Comparison of ENCODE assay signal across 19 mouse cellular contexts in genomic region chr14:118374819-118375520, GRCm38 (mm10).
DNase-seq lines count a peak whose midpoint lies in the region; ATAC-seq and TF ChIP-seq lines count a peak whose summit lies in the region.
"Had no signal": no experiment of that assay in that cellular context is flagged by ENCODE, and none has a peak within 500 bp of the region (broad histone marks: within the 10 kb centered on the region; RNA-seq: fewer than 3 reads in every experiment).

No protein-coding gene starts in this region.

- ATAC-seq in midbrain, embryonic 11.5 days (ENCODE audit: low FRiP score) = no peak
- ATAC-seq in midbrain, embryonic 14.5 days (ENCODE audit: low FRiP score, low TSS enrichment) = no peak
- ATAC-seq in kidney, embryonic 16.5 days (ENCODE audit: low FRiP score, low TSS enrichment) = no peak
- ATAC-seq: forebrain, embryonic 13.5 days; forebrain, embryonic 15.5 days; forebrain, postnatal 0 days had no signal

- H3K27me3 ChIP-seq in midbrain, embryonic 11.5 days (ENCODE audit: control insufficient read depth, insufficient read depth, low read length) = no peaks in the 10 kb centered on the region
- H3K27me3 ChIP-seq in midbrain, embryonic 14.5 days (ENCODE audit: control insufficient read depth, insufficient read depth, low read length) = no peaks in the 10 kb centered on the region
- H3K27me3 ChIP-seq in kidney, embryonic 16.5 days (ENCODE audit: insufficient read depth, low read length) = no peaks in the 10 kb centered on the region
- H3K27me3 ChIP-seq: forebrain, embryonic 15.5 days had no signal

- H3K9me3 ChIP-seq in midbrain, embryonic 11.5 days (ENCODE audit: control insufficient read depth, low read length) = no peaks in the 10 kb centered on the region
- no peaks in the 10 kb centered on the region for H3K9me3 ChIP-seq in midbrain, embryonic 14.5 days (ENCODE audit: control insufficient read depth, low read length)
- no peaks in the 10 kb centered on the region for H3K9me3 ChIP-seq in ES-E14 (ENCODE audit: control insufficient read depth, insufficient read depth, low read depth, low read length)
- H3K9me3 ChIP-seq in kidney, embryonic 16.5 days (ENCODE audit: low read length) = no peaks in the 10 kb centered on the region
- H3K9me3 ChIP-seq: embryonic facial prominence, embryonic 10.5 days; embryonic facial prominence, embryonic 12.5 days; forebrain, embryonic 13.5 days; forebrain, embryonic 15.5 days had no signal

- peak; percentile 77 for DNase-seq in midbrain, embryonic 11.5 days (ENCODE audit: low spot score, missing footprints)
- DNase-seq in midbrain, embryonic 14.5 days = no peak
- peak; percentile 40 for DNase-seq in ES-E14 (ENCODE audit: low read depth, low spot score)
- peak; percentile 75 for DNase-seq in ZHBTc4 (ENCODE audit: low read depth, low spot score)
- DNase-seq in right cerebral cortex, adult 18-20 months = no peak
- DNase-seq: adrenal gland, adult 8-10 months; adrenal gland, postnatal 14 days; adrenal gland, postnatal 36 days; cerebellum, adult 11-12 months; cerebellum, adult 2 months; cerebellum, adult 9-10 months; cerebellum, postnatal 10 days; cerebellum, postnatal 25 days; forebrain, postnatal 0 days had no signal

- in situ Hi-C loops in ES-E14 (cut with MboI; ENCODE audit: low sequenced_read_pairs in 2 of 2, unreplicated experiment in 2 of 2) = no loop called here

- H3K36me3 ChIP-seq in midbrain, embryonic 11.5 days (ENCODE audit: control insufficient read depth, insufficient read depth, low read length) = no peaks in the 10 kb centered on the region
- H3K36me3 ChIP-seq in midbrain, embryonic 14.5 days (ENCODE audit: control insufficient read depth, insufficient read depth, low read length) = no peaks in the 10 kb centered on the region
- H3K36me3 ChIP-seq in ES-E14 (ENCODE audit: control insufficient read depth, insufficient read depth, low read length, poor library complexity, severe bottlenecking) = no peaks in the 10 kb centered on the region
- H3K36me3 ChIP-seq in kidney, embryonic 16.5 days (ENCODE audit: insufficient read depth, low read length) = no peaks in the 10 kb centered on the region
- H3K36me3 ChIP-seq: embryonic facial prominence, embryonic 10.5 days; embryonic facial prominence, embryonic 12.5 days; forebrain, embryonic 15.5 days had no signal

- peaks cover 8% of the 10 kb centered on the region; the same call in 1 of the 2 replicates for H3K4me1 ChIP-seq in midbrain, embryonic 11.5 days (ENCODE audit: control insufficient read depth, insufficient read depth, low read length)
- peaks cover under 1% of the 10 kb centered on the region; the same call in 1 of the 2 replicates for H3K4me1 ChIP-seq in midbrain, embryonic 14.5 days (ENCODE audit: control insufficient read depth, insufficient read depth, low read length)
- H3K4me1 ChIP-seq in ES-E14 (ENCODE audit: control insufficient read depth in 2 of 2, insufficient read depth in 2 of 2, low read length in 2 of 2, poor library complexity in 1 of 2) = peaks cover 4 to 6% of the 10 kb centered on the region in 2 experiments; a peak in 3 of 4 replicates
- H3K4me1 ChIP-seq in kidney, embryonic 16.5 days (ENCODE audit: insufficient read depth, low read length) = no peaks in the 10 kb centered on the region
- H3K4me1 ChIP-seq: embryonic facial prominence, embryonic 12.5 days; forebrain, embryonic 15.5 days had no signal

- H3K4me3 ChIP-seq in midbrain, embryonic 11.5 days (ENCODE audit: low read depth, low read length) = no peak overlapping the region
- H3K4me3 ChIP-seq in midbrain, embryonic 14.5 days (replicated peaks; ENCODE audit: low read depth, low read length) = no peak overlapping the region
- no peak overlapping the region for H3K4me3 ChIP-seq in ES-E14 (ENCODE audit: insufficient read depth in 1 of 2, low read depth in 1 of 2, low read length in 2 of 2, poor library complexity in 1 of 2, severe bottlenecking in 1 of 2)
- H3K4me3 ChIP-seq in kidney, embryonic 16.5 days (ENCODE audit: low read length) = no peak overlapping the region
- H3K4me3 ChIP-seq: embryonic facial prominence, embryonic 10.5 days; embryonic facial prominence, embryonic 12.5 days; forebrain, embryonic 13.5 days; forebrain, embryonic 15.5 days had no signal

- no peak overlapping the region for H3K9ac ChIP-seq in midbrain, embryonic 11.5 days (ENCODE audit: low read length)
- no peak overlapping the region for H3K9ac ChIP-seq in midbrain, embryonic 14.5 days (replicated peaks; ENCODE audit: low read length)
- H3K9ac ChIP-seq in ES-E14 (ENCODE audit: insufficient read depth, low read depth, low read length, poor library complexity, severe bottlenecking) = no peak overlapping the region
- no peak overlapping the region for H3K9ac ChIP-seq in kidney, embryonic 16.5 days (replicated peaks; ENCODE audit: low read length)
- H3K9ac ChIP-seq: embryonic facial prominence, embryonic 12.5 days; forebrain, embryonic 13.5 days; forebrain, embryonic 15.5 days; forebrain, postnatal 0 days had no signal

- H3K27ac ChIP-seq in midbrain, embryonic 11.5 days (ENCODE audit: low read depth, low read length) = no peak overlapping the region
- H3K27ac ChIP-seq in midbrain, embryonic 14.5 days (replicated peaks; ENCODE audit: low read depth, low read length) = no peak overlapping the region
- no peak overlapping the region for H3K27ac ChIP-seq in ES-E14 (ENCODE audit: insufficient read depth, low read depth, low read length, poor library complexity, severe bottlenecking)
- no peak overlapping the region for H3K27ac ChIP-seq in kidney, embryonic 16.5 days (ENCODE audit: low read length)
- H3K27ac ChIP-seq: embryonic facial prominence, embryonic 10.5 days; embryonic facial prominence, embryonic 12.5 days; forebrain, embryonic 13.5 days; forebrain, embryonic 15.5 days had no signal

- WGBS in midbrain, embryonic 11.5 days = 90% methylated on average over 10 of the region's 10 CpGs
- 88% methylated on average over 10 of the region's 10 CpGs for WGBS in midbrain, embryonic 14.5 days
- 87% methylated on average over 10 of the region's 10 CpGs for WGBS in kidney, embryonic 16.5 days

- H3K4me2 ChIP-seq in midbrain, embryonic 11.5 days = no peak overlapping the region
- H3K4me2 ChIP-seq in midbrain, embryonic 14.5 days (ENCODE audit: low read length) = no peak overlapping the region
- no peak overlapping the region for H3K4me2 ChIP-seq in kidney, embryonic 16.5 days (replicated peaks; ENCODE audit: low read depth, low read length)
- H3K4me2 ChIP-seq: embryonic facial prominence, embryonic 12.5 days; forebrain, embryonic 13.5 days; forebrain, embryonic 15.5 days had no signal

TF ChIP-seq in ES-E14, 5 proteins besides CTCF, POLR2A, EP300 and RAD21:
- no peak for TF ChIP-seq HCFC1 (IDR thresholded peaks at IDR 0.05; ENCODE audit: borderline replicate concordance, insufficient read depth, low read length)
- no peak for TF ChIP-seq MAFK (IDR thresholded peaks at IDR 0.05; ENCODE audit: insufficient read depth, low read depth, low read length)
- no peak for TF ChIP-seq CHD2 (IDR thresholded peaks at IDR 0.05; ENCODE audit: low read depth, low read length)
- no peak for TF ChIP-seq ZNF384 (IDR thresholded peaks at IDR 0.05; ENCODE audit: low read depth, low read length)
- no peak for TF ChIP-seq ZC3H11A (IDR thresholded peaks at IDR 0.05; ENCODE audit: borderline replicate concordance, low read depth, low read length)

Comparison
In these comparisons a context has a peak if more than half of its experiments do, and no peak if none do; other contexts are left out.
1. DNase-seq: peak in midbrain, embryonic 11.5 days (single experiment), ES-E14 (single experiment) and ZHBTc4 (single experiment); none in midbrain, embryonic 14.5 days (single experiment) and right cerebral cortex, adult 18-20 months (single experiment).